Mouse (Mus musculus) embryonic facial prominence, embryonic 14.5 days (tissue): ENCODE results near the gene Dlg2. TPM values are rescaled to one million over a fixed set of nuclear protein-coding genes. Genes with fewer than 3 reads are reported as not detected.

Source experiments
- ATAC-seq: fragments of 200-750 bp; cut with Nextera tagmentation; 2 replicates; pipeline ENCODE4 v1.8.0; 2017; ENCODE audit warnings: low read depth, moderate number of reproducible peaks, moderate TSS enrichment
- DNase-seq: peaks from one replicate; pipeline ENCODE4 v3.0.0-alpha.2; 2015; ENCODE audit warnings: low spot score
- H3K27ac ChIP-seq: fragments of 300-500 bp; sonication (generic); replicated peaks from 2 replicates; pipeline ENCODE4 v1.5.1; 2014; ENCODE audit warnings: low read depth, mild to moderate bottlenecking, low read length, moderate library complexity
- H3K27me3 ChIP-seq: fragments of 300-500 bp; sonication (generic); replicated peaks from 2 replicates; pipeline ENCODE4 v1.6.1; 2014; ENCODE audit warnings: low read length; ENCODE audit not compliant: control insufficient read depth, insufficient read depth
- H3K36me3 ChIP-seq: fragments of 300-500 bp; sonication (generic); 2 replicates; pipeline ENCODE4 v1.6.1; 2014; ENCODE audit warnings: low read length, mixed read lengths; ENCODE audit not compliant: control insufficient read depth, insufficient read depth
- H3K4me1 ChIP-seq: fragments of 300-500 bp; sonication (generic); 2 replicates; pipeline ENCODE4 v1.6.1; 2014; ENCODE audit warnings: antibody characterized with exemption, low read length; ENCODE audit not compliant: control insufficient read depth, insufficient read depth
- H3K4me2 ChIP-seq: fragments of 300-500 bp; sonication (generic); 2 replicates; pipeline ENCODE4 v1.6.1; 2014; ENCODE audit warnings: low read depth, mild to moderate bottlenecking, low read length, moderate library complexity, mixed read lengths
- H3K4me3 ChIP-seq: fragments of 300-500 bp; sonication (generic); 2 replicates; pipeline ENCODE4 v1.5.1; 2014; ENCODE audit warnings: low read depth, mild to moderate bottlenecking, low read length
- H3K9ac ChIP-seq: fragments of 300-500 bp; sonication (generic); 2 replicates; pipeline ENCODE4 v1.6.1; 2014; ENCODE audit warnings: low read depth, mild to moderate bottlenecking, low read length, moderate library complexity, mixed read lengths
- H3K9me3 ChIP-seq: fragments of 300-500 bp; sonication (generic); 2 replicates; pipeline ENCODE4 v1.6.1; 2016; ENCODE audit warnings: low read length; ENCODE audit not compliant: control insufficient read depth
- WGBS: fragments of 180-500 bp; shearing (Covaris S2); extraction: QIAGEN DNeasy Blood & Tissue Kit; methylation state at CpG from one replicate; pipeline ENCODE4 v1.1.7; 2014; 5-methylcytosine and 5-hydroxymethylcytosine counted together
- polyA plus RNA-seq: library from polyadenylated mRNA; unstranded; fragments of >200 nt; fragmentation: Nextera tagmentation; extraction: Ambion mirVana; gene quantifications from 2 replicates; pipeline ENCODE4 v1.2.1, GENCODE M21; 2014

Dlg2 gene
- polyA plus RNA-seq, 1 experiment from 2014 or later = 5.1 TPM

DNA sequence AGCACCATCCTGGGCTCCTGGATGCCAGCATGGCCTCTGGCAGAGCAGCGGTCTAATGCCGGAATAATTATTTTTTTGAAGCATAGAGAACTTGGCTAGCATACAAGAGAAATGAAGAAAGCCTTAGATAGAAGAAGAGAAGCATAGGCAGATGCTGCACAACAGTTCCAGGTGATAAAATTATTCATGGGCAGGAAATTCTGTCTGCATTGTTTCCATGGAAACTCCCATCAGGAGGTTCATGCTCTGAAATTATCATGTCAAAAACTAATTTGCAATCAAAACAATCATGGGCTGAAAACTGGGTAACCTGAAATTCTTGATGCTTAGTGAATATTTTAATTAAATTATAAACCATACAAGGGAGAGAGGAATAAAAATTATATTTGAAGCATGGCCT, 1624.4 kb downstream of the Dlg2 start:
- DNase-seq = no peak
- H3K9ac ChIP-seq = no peak overlapping the region
- H3K4me2 ChIP-seq = no peak overlapping the region
- no peak overlapping the region for H3K27ac ChIP-seq
- H3K4me3 ChIP-seq = no peak overlapping the region
- H3K36me3 ChIP-seq = no peaks in the 10 kb centered on the region
- H3K4me1 ChIP-seq = no peaks in the 10 kb centered on the region
- WGBS = 82% methylated on average over 2 of the region's 2 CpGs
- no peak for ATAC-seq
- H3K9me3 ChIP-seq = no peaks in the 10 kb centered on the region
- peaks cover 3% of the 10 kb centered on the region; the same call in 1 of the 2 replicates for H3K27me3 ChIP-seq

DNA sequence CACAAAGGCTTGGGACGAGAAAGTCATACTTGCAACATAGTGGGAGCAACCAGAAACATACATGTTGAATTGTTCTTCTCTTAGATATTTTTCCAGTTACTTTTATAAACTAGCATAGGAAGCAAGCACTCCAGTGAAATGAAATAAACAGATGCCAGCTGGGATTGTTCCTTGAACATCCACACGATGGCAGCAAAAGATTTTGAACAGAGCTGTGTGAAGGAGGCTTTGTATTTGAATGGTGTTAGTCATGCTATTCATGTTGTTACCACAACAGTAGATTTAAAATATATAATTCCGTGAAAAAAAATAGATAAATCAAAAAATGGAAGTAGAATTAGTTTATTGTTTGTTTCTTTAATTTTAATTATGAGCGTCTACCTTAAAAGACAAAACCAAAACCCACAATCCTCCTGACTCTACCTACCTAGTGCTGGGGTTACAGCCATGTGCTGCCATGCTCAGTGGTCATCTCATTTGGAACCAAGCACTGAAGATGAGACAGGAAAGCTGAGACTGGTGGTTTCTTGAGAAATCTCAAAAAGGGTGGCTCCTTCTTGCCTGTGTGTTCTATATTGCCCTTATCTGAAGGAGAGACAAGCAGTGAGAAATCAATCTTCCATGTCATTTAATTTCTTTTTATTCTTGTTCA, 1626.5 kb downstream of the Dlg2 start:
- H3K4me2 ChIP-seq = no peak overlapping the region
- peak; percentile 65 for DNase-seq
- ATAC-seq = peak; percentile 53; the same call in 1 of the 2 replicates
- peaks cover 3% of the 10 kb centered on the region; the same call in 1 of the 2 replicates for H3K27me3 ChIP-seq
- 16% methylated on average over 4 of the region's 4 CpGs for WGBS
- H3K4me3 ChIP-seq = no peak overlapping the region
- H3K27ac ChIP-seq = no peak overlapping the region
- H3K9ac ChIP-seq = no peak overlapping the region
- no peaks in the 10 kb centered on the region for H3K36me3 ChIP-seq
- no peaks in the 10 kb centered on the region for H3K9me3 ChIP-seq
- H3K4me1 ChIP-seq = no peaks in the 10 kb centered on the region

DNA sequence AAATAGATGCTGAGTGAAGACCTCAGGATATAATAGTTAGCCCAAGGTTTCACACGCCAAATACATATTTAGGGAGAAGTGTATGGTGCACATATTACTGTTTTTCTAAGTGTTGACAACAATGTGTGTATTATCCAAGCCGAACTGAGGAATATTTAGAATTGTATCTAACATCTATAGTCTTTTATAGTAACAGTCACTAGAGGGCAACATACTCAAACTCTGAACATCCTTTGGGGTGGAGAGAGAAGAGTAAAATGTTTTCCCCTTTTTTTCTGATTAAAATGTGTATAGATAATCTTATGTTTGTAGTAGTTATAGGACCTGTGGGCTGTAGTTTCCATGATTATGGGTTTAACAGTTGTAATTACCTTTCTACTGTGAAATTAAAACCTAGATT, 1629.0 kb downstream of the Dlg2 start:
- Histone ChIP-seq H3K27ac (no peak overlapping the region), H3K36me3 (no peaks in the 10 kb centered on the region), H3K4me2 (no peak overlapping the region), H3K9ac (no peak overlapping the region), H3K27me3 (peaks cover 3% of the 10 kb centered on the region; the same call in 1 of the 2 replicates), H3K4me3 (no peak overlapping the region), H3K4me1 (no peaks in the 10 kb centered on the region), H3K9me3 (no peaks in the 10 kb centered on the region)
- DNase-seq = peak; percentile 60
- ATAC-seq = peak; percentile 37; the same call in 1 of the 2 replicates
- 26% methylated on average over 2 of the region's 2 CpGs for WGBS

- DNase-seq = no peak
- WGBS = 82% methylated on average over 2 of the region's 2 CpGs
- no peak for ATAC-seq
- Histone ChIP-seq H3K4me3 (no peak overlapping the region), H3K9me3 (no peaks in the 10 kb centered on the region), H3K36me3 (no peaks in the 10 kb centered on the region), H3K27me3 (peaks cover 3% of the 10 kb centered on the region; the same call in 1 of the 2 replicates), H3K9ac (no peak overlapping the region), H3K4me2 (no peak overlapping the region), H3K4me1 (no peaks in the 10 kb centered on the region), H3K27ac (no peak overlapping the region)
These were observed 1629.5 kb downstream of the Dlg2 start for GRCm38 (mm10) chr7:92105956-92106355.

DNA sequence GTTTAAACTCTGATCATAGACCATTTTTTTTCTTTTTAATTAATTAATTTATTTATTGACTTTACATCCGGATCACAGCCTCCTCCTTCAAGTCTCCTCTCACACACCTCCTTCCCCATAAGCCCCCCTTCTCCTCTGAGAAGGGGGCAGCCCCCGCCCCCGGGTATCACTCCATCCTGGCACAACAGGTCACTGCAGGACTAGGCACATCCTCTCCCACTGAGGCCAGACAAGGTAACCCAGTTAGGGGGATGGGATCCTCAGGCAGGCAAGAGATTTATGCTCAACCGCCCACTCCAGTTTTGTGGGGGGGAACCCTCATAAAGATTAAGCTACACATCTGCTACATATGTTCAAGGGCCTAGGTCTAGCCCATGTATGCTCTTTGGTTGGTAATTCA, 1636.6 kb downstream of the Dlg2 start:
- Histone ChIP-seq H3K27me3 (no peaks in the 10 kb centered on the region), H3K27ac (no peak overlapping the region), H3K36me3 (no peaks in the 10 kb centered on the region), H3K9me3 (no peaks in the 10 kb centered on the region), H3K9ac (no peak overlapping the region), H3K4me3 (no peak overlapping the region), H3K4me1 (no peaks in the 10 kb centered on the region), H3K4me2 (no peak overlapping the region)
- ATAC-seq = no peak
- no peak for DNase-seq
- WGBS = 90% methylated on average over 4 of the region's 4 CpGs

DNA sequence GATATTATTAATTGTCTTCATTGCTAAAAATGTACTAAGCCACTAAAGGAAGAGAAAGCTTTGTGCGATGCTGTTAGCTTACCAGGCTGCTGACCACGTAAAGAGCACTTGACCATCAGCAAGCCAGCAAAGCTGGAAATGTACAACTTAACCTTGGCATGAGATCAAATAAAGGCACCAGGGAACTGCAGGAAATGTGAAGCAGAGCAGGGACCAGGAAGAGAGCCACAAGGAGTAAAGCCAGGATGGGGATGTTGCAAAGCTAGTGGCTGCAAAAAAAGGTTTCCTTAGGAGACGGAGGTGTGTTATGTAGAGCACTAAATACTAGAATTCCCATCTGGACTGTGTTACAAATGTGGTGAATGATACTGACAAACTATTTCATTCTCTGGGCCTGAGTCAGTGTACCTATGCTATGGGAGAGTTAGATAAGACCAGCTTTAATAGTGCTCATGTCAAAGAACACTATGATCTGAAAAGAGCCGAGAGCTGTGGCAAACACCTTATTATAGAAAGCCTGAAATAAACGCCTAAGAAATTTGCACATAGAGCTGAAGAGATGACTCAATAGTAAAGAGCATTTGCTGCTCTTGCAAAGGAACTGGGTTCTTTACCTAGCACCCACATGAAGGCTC, 1638.9 kb downstream of the Dlg2 start:
- Histone ChIP-seq H3K4me2 (no peak overlapping the region), H3K27me3 (no peaks in the 10 kb centered on the region), H3K4me1 (no peaks in the 10 kb centered on the region), H3K36me3 (no peaks in the 10 kb centered on the region), H3K9me3 (no peaks in the 10 kb centered on the region), H3K4me3 (no peak overlapping the region), H3K9ac (no peak overlapping the region), H3K27ac (no peak overlapping the region)
- ATAC-seq (no peak), DNase-seq (no peak)
- WGBS = 74% methylated on average over 5 of the region's 5 CpGs

DNA sequence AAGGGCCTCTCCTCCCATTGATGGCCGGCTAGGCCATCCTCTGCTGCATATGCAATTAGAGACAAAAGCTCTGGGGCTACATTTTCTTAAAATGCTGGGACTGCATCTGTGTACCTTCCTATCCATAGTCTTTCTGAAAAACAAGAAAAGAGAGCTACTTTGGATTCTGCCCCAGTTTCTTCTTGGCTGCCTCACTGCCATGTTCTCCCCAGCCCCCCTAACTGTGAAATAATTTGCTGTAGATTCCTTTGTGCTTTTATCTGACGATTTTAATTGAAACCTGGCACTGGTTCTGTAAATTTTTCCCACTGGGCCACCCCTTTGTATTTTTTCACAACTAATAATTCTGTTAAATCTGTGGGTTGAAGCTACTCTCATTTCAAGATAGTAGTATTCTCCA, 1646.8 kb downstream of the Dlg2 start:
- no peak overlapping the region for H3K27ac ChIP-seq
- H3K27me3 ChIP-seq = no peaks in the 10 kb centered on the region
- peaks cover 11% of the 10 kb centered on the region; the same call in 1 of the 2 replicates for H3K4me1 ChIP-seq
- 50% methylated on average over 2 of the region's 2 CpGs for WGBS
- H3K9ac ChIP-seq = no peak overlapping the region
- DNase-seq = no peak
- no peaks in the 10 kb centered on the region for H3K36me3 ChIP-seq
- no peak overlapping the region for H3K4me2 ChIP-seq
- no peak for ATAC-seq
- H3K9me3 ChIP-seq = no peaks in the 10 kb centered on the region
- H3K4me3 ChIP-seq = no peak overlapping the region

DNA sequence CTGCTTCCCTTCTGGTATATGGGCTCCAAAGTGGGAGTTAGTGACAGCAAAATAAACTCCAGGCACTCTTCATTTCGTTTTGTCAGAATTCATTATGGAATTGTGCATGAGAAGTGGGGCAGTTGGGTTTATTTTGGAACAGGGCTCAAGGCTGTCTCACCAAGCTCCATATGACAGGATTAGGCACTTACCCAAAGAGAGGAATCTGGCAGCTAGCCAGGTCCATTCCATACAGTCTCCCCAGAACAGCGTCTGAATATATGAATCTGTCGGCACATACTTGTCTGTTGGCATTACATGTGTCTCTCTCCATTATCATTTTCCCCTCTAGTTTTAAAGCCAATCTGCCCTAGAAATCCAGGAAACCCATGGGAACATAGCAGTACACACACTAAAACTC, 1649.4 kb downstream of the Dlg2 start:
- DNase-seq = peak; percentile 90
- no peak overlapping the region for H3K27ac ChIP-seq
- peak; percentile 84 for ATAC-seq

DNA sequence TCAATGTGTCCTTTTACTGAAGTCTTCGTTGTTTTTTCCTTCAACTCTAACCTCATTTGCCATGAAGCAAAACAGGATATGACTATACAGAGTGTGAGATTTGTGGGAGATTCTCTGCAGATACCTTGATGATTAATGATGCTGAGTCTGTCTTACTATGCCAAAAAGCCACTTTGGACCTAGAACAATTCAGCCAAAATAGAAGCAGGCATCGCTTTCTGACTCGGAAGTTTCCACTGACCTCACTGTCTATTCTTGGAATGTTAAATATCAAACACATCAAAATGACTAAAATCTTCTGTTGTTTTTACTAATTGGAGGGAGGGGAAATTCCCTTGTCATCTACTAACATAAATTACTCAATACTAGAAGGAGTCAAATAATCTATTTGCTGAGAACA, 1657.8 kb downstream of the Dlg2 start:
- ATAC-seq (no peak), DNase-seq (no peak)
- no peaks in the 10 kb centered on the region for H3K4me1 ChIP-seq
- WGBS = 80% methylated on average over 3 of the region's 3 CpGs
- H3K4me2 ChIP-seq = no peak overlapping the region
- no peaks in the 10 kb centered on the region for H3K27me3 ChIP-seq
- H3K27ac ChIP-seq = no peak overlapping the region
- H3K4me3 ChIP-seq = no peak overlapping the region
- no peaks in the 10 kb centered on the region for H3K36me3 ChIP-seq
- no peaks in the 10 kb centered on the region for H3K9me3 ChIP-seq
- H3K9ac ChIP-seq = no peak overlapping the region

More for the DNA sequence above, 1649.4 kb downstream of the Dlg2 start:
- no peak overlapping the region for H3K4me2 ChIP-seq
- no peaks in the 10 kb centered on the region for H3K27me3 ChIP-seq
- no peaks in the 10 kb centered on the region for H3K36me3 ChIP-seq
- peaks cover 11% of the 10 kb centered on the region; the same call in 1 of the 2 replicates for H3K4me1 ChIP-seq
- no peak overlapping the region for H3K9ac ChIP-seq
- H3K4me3 ChIP-seq = no peak overlapping the region
- WGBS = 20% methylated on average over 3 of the region's 3 CpGs
- no peaks in the 10 kb centered on the region for H3K9me3 ChIP-seq
